Mouse (Mus musculus) myocyte (in vitro differentiated cells): ENCODE measurements at regions not wholly inside any gene's neighbourhood (a gene's known extent, or its start where the extent isn't known, plus 50 kb on each side); places are given as distances from the start of the nearest gene placed in this dataset.

Source experiments
- POLR2A ChIP-seq: IDR thresholded peaks from one replicate; pipeline ENCODE4 v1.6.1; 2011; ENCODE audit warnings: low read depth, mild to moderate bottlenecking, control low read depth, moderate library complexity; ENCODE audit not compliant: insufficient read length
- TCF12 ChIP-seq: IDR thresholded peaks from one replicate; pipeline ENCODE4 v1.6.1; 2011; ENCODE audit warnings: mild to moderate bottlenecking, control low read depth; ENCODE audit not compliant: poor library complexity, insufficient read depth, severe bottlenecking

DNA sequence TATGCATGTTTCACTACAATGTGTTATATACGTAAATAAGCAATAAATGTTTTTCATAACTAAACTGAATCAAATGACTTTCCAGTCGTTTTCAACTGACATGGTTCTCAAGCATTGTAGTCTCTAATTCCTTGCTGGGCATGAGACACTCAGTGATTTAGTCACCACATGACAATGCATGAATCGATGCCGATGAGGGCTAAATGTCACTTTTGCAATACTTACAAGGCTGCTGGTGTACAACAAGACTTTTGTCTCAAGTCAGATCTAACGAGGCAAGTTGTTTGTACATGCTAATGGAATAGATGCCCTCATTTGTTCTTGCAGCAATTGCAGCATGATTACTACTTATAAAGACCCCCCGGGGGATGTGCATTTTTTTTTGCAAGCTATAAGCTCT, 120.2 kb upstream of the Ifne start:
- TF ChIP-seq POLR2A, result no peak
- TF ChIP-seq TCF12, result no peak
